Mouse (Mus musculus): ENCODE measurements at regions not wholly inside any gene's neighbourhood (a gene's known extent, or its start where the extent isn't known, plus 50 kb on each side); places are given as distances from the start of the nearest gene placed in this dataset.

DNA sequence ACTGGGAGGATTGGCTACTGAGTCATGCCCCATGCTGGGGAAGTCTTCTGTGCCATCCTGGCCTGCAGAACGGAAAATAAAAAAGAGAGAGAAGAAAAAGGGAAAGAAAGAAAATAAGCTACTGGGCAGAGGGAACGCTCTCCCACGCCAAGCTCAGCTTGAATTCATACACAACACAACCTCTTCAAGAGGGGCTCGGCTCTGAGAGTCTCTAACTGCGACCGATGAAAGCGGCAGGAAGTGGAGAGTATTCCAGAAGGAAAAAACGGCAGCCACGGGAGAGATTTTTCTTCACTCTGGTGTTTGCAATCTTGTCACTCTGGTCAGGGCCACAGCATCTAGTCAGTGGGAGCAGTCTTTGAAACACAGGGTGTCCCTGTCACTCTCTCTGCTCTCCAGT is 358.6 kb downstream of the Sox9 start:
- TF ChIP-seq POLR2A (IDR thresholded peaks at IDR 0.05; ENCODE audit: insufficient read length, low read depth): no peak
- no peak for TF ChIP-seq MYOD1 (IDR thresholded peaks at IDR 0.05; ENCODE audit: control insufficient read depth in 1 of 3, insufficient read length in 2 of 3, low read depth in 2 of 3)
- no peak for TF ChIP-seq CEBPB (IDR thresholded peaks at IDR 0.05; ENCODE audit: insufficient read depth, poor library complexity, severe bottlenecking)
- no peak for TF ChIP-seq TCF3 (IDR thresholded peaks at IDR 0.05; ENCODE audit: insufficient read length, low read depth)
- no peak for TF ChIP-seq MAX (IDR thresholded peaks at IDR 0.05; ENCODE audit: low read depth)
- TF ChIP-seq E2F4 (IDR thresholded peaks at IDR 0.05; ENCODE audit: insufficient read depth): no peak
- no peak for TF ChIP-seq TCF12 (IDR thresholded peaks at IDR 0.05; ENCODE audit: insufficient read depth, poor library complexity, severe bottlenecking)

Measured in myocyte (in vitro differentiated cells).